Mouse (Mus musculus): ENCODE data around the gene Olfr273. TPM values are rescaled to one million over a fixed set of nuclear protein-coding genes. Genes with fewer than 3 reads are reported as not detected.
"Not testable (repeated sequence)": the region's sequence is repeated elsewhere in the genome, so short reads cannot be mapped to it uniquely, and the experiment has no call there.

Gene Olfr273
- total RNA-seq (2014; fragmentation: Nextera tagmentation) (not detected in 2 replicates), total RNA-seq (2017) (0.06 and 0.22 TPM in 2 replicates), polyA plus RNA-seq (2012) (not detected in 2 replicates)

- no peak for DNase-seq (ENCODE audit: low spot score)
- H3K9me3 ChIP-seq (replicated peaks), result no peaks in the 10 kb centered on the region
- no peaks in the 10 kb centered on the region for H3K4me1 ChIP-seq (ENCODE audit: insufficient read depth, low read depth, low read length)
- no peaks in the 10 kb centered on the region for H3K27me3 ChIP-seq (ENCODE audit: insufficient read depth, low read length)
- H3K4me3 ChIP-seq (ENCODE audit: low read depth, low read length), result no peak within 1 kb of the TSS
- TF ChIP-seq POLR2AphosphoS5 (IDR thresholded peaks at IDR 0.05; ENCODE audit: insufficient replicate concordance, low read depth, low read length), result no peak
- TF ChIP-seq GATA2 (IDR thresholded peaks at IDR 0.05; ENCODE audit: borderline replicate concordance, low read depth, low read length), result no peak
- no peak for TF ChIP-seq TAL1 (conservative IDR thresholded peaks at IDR 0.05; ENCODE audit: low read depth, low read length)
- no peak for TF ChIP-seq GATA1 (IDR thresholded peaks at IDR 0.05; ENCODE audit: borderline replicate concordance, low read length)
- no peak for TF ChIP-seq CTCF (IDR thresholded peaks at IDR 0.05; ENCODE audit: low read depth, low read length)
- H3K36me3 ChIP-seq (replicated peaks), result no peaks in the 10 kb centered on the region
- no peak for ATAC-seq (ENCODE audit: extremely low read depth, insufficient number of reproducible peaks, low FRiP score, poor library complexity, severe bottlenecking)
These were observed at the start of gene Olfr273 for GRCm38 (mm10) chr4:52859136-52859535. Gene Olfr273, minus strand, starts transcription at chr4:52859236.

DNA sequence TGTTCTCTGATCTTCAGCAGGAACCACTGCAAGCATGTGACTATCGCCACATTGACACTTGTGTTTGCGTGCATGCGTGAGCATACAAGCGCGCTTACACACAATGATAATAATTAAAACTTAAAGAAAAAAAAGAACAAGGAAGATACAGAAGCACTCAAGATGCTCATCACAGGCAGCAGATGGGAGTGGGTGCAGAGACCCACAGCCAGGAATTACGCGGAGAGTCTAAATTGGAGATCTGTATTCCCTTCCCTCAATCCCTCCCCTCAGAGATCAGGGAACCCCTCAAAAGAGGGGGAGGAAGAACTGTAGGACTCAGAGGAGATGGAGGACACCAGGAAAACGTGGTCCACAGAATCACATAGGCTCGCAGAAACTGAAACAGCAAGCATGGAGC, 5.1 kb upstream of the Olfr273 start:
- no peaks in the 10 kb centered on the region for H3K36me3 ChIP-seq (replicated peaks)
- no peaks in the 10 kb centered on the region for H3K9me3 ChIP-seq (replicated peaks)
- H3K4me3 ChIP-seq (ENCODE audit: low read depth, low read length), result no peak overlapping the region
- DNase-seq (ENCODE audit: low spot score) (no peak), ATAC-seq (ENCODE audit: extremely low read depth, insufficient number of reproducible peaks, low FRiP score, poor library complexity, severe bottlenecking) (no peak)
- no peaks in the 10 kb centered on the region for H3K27me3 ChIP-seq (ENCODE audit: insufficient read depth, low read length)
- TF ChIP-seq GATA1 (IDR thresholded peaks at IDR 0.05; ENCODE audit: borderline replicate concordance, low read length), result no peak
- TF ChIP-seq TAL1 (conservative IDR thresholded peaks at IDR 0.05; ENCODE audit: low read depth, low read length), result no peak
- no peak for TF ChIP-seq POLR2AphosphoS5 (IDR thresholded peaks at IDR 0.05; ENCODE audit: insufficient replicate concordance, low read depth, low read length)
- TF ChIP-seq CTCF (IDR thresholded peaks at IDR 0.05; ENCODE audit: low read depth, low read length), result no peak
- no peak for TF ChIP-seq GATA2 (IDR thresholded peaks at IDR 0.05; ENCODE audit: borderline replicate concordance, low read depth, low read length)
- H3K4me1 ChIP-seq (ENCODE audit: insufficient read depth, low read depth, low read length), result no peaks in the 10 kb centered on the region

GRCm38 (mm10) chr4:52849672-52850071, 9.4 kb downstream of the Olfr273 start:
- no peaks in the 10 kb centered on the region for H3K36me3 ChIP-seq (replicated peaks)
- TF ChIP-seq CTCF (IDR thresholded peaks at IDR 0.05; ENCODE audit: low read depth, low read length) (no peak), GATA1 (IDR thresholded peaks at IDR 0.05; ENCODE audit: borderline replicate concordance, low read length) (no peak), GATA2 (IDR thresholded peaks at IDR 0.05; ENCODE audit: borderline replicate concordance, low read depth, low read length) (no peak), TAL1 (conservative IDR thresholded peaks at IDR 0.05; ENCODE audit: low read depth, low read length) (no peak), POLR2AphosphoS5 (IDR thresholded peaks at IDR 0.05; ENCODE audit: insufficient replicate concordance, low read depth, low read length) (no peak)
- DNase-seq (ENCODE audit: low spot score) (no peak), ATAC-seq (ENCODE audit: extremely low read depth, insufficient number of reproducible peaks, low FRiP score, poor library complexity, severe bottlenecking) (no peak)
- no peaks in the 10 kb centered on the region; the same call in 1 of the 2 replicates for H3K27me3 ChIP-seq (ENCODE audit: insufficient read depth, low read length)
- H3K4me3 ChIP-seq (ENCODE audit: low read depth, low read length), result no peak overlapping the region
- no peaks in the 10 kb centered on the region for H3K4me1 ChIP-seq (ENCODE audit: insufficient read depth, low read depth, low read length)
- H3K9me3 ChIP-seq (replicated peaks), result no peaks in the 10 kb centered on the region

DNA sequence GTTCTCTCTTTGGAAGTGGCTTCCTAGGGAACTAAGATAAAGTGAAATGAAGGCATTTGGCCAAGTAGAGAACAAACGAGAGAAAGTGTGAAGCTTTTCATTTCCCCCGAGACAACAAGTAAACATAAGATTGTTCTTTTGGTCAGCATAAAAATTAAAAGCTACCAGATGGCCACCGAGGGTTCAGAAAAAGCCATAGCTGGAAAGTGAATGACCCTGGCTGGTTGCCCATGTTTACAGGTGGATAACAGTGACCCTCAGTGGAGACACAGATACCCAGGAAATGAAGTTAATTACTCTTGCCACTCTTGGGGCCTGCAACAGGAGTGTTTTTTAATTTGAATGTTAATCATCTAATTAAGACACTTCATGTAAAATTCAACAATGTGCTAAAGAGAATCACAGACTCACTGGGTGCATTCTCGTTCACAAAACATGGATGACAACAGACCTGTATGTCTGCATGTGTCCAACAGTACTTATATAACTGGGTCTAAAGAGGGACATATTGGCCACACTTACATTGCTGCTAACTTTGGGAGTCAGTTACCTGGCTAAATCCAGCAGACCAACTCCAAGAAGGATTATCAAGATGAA, 9.9 kb downstream of the Olfr273 start:
- Histone ChIP-seq H3K9me3 (replicated peaks) (no peaks in the 10 kb centered on the region), H3K4me3 (ENCODE audit: low read depth, low read length) (no peak overlapping the region), H3K36me3 (replicated peaks) (no peaks in the 10 kb centered on the region), H3K4me1 (ENCODE audit: insufficient read depth, low read depth, low read length) (no peaks in the 10 kb centered on the region), H3K27me3 (ENCODE audit: insufficient read depth, low read length) (no peaks in the 10 kb centered on the region; the same call in 1 of the 2 replicates)
- no peak for DNase-seq (ENCODE audit: low spot score)
- TF ChIP-seq CTCF (IDR thresholded peaks at IDR 0.05; ENCODE audit: low read depth, low read length) (no peak), TAL1 (conservative IDR thresholded peaks at IDR 0.05; ENCODE audit: low read depth, low read length) (no peak), GATA2 (IDR thresholded peaks at IDR 0.05; ENCODE audit: borderline replicate concordance, low read depth, low read length) (no peak), POLR2AphosphoS5 (IDR thresholded peaks at IDR 0.05; ENCODE audit: insufficient replicate concordance, low read depth, low read length) (no peak), GATA1 (IDR thresholded peaks at IDR 0.05; ENCODE audit: borderline replicate concordance, low read length) (no peak)
- no peak for ATAC-seq (ENCODE audit: extremely low read depth, insufficient number of reproducible peaks, low FRiP score, poor library complexity, severe bottlenecking)

- H3K4me3 ChIP-seq (ENCODE audit: low read depth, low read length); ATAC-seq (ENCODE audit: extremely low read depth, insufficient number of reproducible peaks, low FRiP score, poor library complexity, severe bottlenecking); H3K36me3 ChIP-seq (replicated peaks); DNase-seq (ENCODE audit: low spot score); H3K9me3 ChIP-seq (replicated peaks); H3K27me3 ChIP-seq (ENCODE audit: insufficient read depth, low read length); H3K4me1 ChIP-seq (ENCODE audit: insufficient read depth, low read depth, low read length): not testable (repeated sequence)
These were observed 13.6 kb downstream of the Olfr273 start for GRCm38 (mm10) chr4:52845411-52845810.

DNA sequence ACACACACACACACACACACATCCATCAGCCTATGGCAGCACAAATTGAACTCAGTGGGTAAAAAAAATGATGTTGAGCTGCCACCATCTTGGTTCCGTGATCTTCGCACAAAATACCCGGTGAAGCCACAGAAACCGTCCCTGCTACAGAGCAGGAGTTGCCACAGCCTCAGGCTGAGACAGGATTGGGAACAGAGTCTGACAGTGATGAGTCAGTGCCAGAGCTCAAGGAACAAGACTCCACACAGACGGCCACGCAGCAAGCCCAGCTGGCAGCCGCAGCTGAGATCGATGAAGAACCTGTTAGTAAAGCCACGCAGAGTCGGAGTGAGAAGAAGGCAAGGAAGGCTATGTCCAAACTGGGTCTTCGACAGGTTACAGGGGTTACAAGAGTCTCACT, 37.7 kb downstream of the Olfr273 start:
- no peaks in the 10 kb centered on the region for H3K27me3 ChIP-seq (ENCODE audit: insufficient read depth, low read length)
- H3K4me1 ChIP-seq (ENCODE audit: insufficient read depth, low read depth, low read length), result no peaks in the 10 kb centered on the region
- TF ChIP-seq GATA1 (IDR thresholded peaks at IDR 0.05; ENCODE audit: borderline replicate concordance, low read length) (no peak), GATA2 (IDR thresholded peaks at IDR 0.05; ENCODE audit: borderline replicate concordance, low read depth, low read length) (no peak), TAL1 (conservative IDR thresholded peaks at IDR 0.05; ENCODE audit: low read depth, low read length) (no peak), CTCF (IDR thresholded peaks at IDR 0.05; ENCODE audit: low read depth, low read length) (no peak), POLR2AphosphoS5 (IDR thresholded peaks at IDR 0.05; ENCODE audit: insufficient replicate concordance, low read depth, low read length) (no peak)
- no peak for DNase-seq (ENCODE audit: low spot score)
- no peaks in the 10 kb centered on the region for H3K9me3 ChIP-seq (replicated peaks)
- no peak overlapping the region for H3K4me3 ChIP-seq (ENCODE audit: low read depth, low read length)
- no peaks in the 10 kb centered on the region for H3K36me3 ChIP-seq (replicated peaks)
- no peak for ATAC-seq (ENCODE audit: extremely low read depth, insufficient number of reproducible peaks, low FRiP score, poor library complexity, severe bottlenecking)
